Mouse (Mus musculus) MEL-GATA-1-ER (cell line): ENCODE measurements at regions not wholly inside any gene's neighbourhood (a gene's known extent, or its start where the extent isn't known, plus 50 kb on each side); places are given as distances from the start of the nearest gene placed in this dataset.

Source experiments
- DNase-seq: peaks from one replicate; pipeline ENCODE4 v3.0.0-alpha.2; 2012; ENCODE audit warnings: low read depth; ENCODE audit errors: extremely low read depth

DNA sequence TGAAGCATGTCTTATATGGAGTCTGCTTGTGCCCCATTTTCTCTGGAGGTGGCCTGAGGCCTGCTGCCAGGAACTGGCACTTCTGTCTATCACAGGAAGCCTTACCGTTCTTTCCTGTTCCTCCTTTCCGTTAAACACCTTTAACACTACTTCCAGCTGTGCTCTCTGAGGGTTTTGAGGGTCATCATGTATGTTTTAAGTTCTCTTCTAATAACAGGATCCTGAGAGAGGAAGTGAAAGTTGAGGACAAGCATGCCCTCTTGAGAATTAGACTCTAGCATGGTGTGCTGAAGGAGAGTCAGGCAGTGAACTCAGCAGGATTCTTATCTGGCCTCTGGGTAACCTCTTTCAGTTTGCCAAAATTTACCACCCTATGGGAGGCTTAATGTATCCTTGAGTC is 418.0 kb upstream of the 9430069I07Rik start:
- DNase-seq: peak; percentile 13

DNA sequence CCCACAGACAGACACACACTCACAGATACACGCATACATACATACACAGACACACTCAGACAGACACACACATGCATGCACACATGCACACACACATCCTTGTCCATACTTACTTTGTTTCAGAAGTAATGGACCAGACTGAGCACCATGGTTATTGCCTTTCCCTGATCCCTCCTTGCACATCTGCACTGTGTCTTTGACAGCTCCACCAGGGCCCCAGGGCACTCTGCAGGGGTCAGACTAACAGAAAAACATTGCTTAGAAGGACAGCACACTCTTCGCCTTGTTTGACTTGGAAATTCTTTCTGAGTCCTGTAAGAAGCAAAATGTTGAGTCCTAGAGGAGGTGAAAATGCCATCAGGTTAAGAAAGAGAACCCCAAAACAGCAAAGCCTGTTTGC is 394.1 kb upstream of the 9430069I07Rik start:
- DNase-seq: no peak

DNA sequence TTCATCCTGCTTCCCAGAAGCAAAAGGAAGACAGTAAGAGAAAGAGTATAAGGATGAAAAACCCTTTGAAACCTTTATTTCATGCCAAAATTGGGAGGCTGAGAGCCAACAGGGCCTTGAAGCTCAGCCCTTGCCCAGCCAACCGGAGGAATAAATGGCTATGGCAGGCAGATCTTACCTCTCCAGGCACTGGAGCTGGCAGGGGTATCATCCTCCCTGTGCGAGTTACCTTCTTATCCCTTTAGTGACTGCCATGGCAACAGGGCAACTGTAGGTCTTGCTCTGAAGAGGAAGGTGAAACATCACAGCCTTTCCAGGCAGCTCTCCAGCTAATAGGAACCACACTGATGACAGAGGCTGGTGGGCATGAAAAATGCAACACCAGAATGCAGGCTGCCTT is 393.3 kb upstream of the 9430069I07Rik start:
- no peak for DNase-seq

DNA sequence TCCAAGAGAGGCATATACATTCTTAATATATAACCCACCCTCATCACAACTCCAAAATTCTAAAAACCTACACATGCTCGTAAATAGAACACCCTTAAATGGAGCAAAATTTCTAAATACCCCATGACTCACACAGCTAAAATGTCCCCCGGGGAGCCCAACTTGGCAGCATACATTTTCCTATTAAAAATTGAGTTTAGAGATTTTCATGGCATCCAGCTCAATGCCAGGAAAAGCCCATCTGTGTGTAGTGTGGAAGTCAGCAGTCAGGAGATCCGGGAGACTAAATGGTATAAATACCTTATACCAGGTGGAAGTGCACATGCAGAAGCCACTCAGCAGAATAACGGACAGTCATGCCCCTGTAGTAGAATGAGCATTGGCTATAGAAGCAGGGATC is 389.4 kb upstream of the 9430069I07Rik start:
- no peak for DNase-seq

DNA sequence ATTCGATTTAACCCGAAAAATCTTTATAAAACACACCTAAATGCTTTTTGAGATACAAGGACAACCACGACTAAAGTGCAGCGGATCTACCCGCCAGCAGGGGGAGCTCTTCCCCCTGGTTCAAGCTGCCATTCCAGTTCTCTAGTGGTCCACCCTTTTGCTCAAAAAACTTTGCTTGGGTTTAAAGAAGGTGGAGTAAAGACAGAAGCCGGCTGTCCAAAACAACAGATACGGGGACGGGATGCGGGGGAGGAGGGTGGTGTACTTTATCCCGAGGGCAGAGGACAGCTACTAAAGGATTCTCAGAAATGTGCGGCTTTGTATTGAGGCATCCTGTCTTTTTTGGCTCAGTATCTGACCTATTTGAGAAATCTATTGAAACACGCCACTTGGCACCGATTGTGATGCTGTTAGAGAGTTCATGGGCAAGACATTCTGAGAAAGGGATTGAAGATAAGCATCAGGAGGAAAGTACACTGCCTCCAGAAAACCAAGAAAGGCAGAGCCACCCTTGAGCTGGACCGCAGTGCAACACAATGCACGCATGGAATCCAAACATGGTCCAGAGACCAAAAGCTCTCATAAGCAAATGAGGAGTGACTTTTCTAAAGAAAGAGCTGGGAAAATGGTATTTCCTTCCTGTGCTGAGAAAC is 385.6 kb upstream of the 9430069I07Rik start:
- DNase-seq: peak; percentile 46

DNA sequence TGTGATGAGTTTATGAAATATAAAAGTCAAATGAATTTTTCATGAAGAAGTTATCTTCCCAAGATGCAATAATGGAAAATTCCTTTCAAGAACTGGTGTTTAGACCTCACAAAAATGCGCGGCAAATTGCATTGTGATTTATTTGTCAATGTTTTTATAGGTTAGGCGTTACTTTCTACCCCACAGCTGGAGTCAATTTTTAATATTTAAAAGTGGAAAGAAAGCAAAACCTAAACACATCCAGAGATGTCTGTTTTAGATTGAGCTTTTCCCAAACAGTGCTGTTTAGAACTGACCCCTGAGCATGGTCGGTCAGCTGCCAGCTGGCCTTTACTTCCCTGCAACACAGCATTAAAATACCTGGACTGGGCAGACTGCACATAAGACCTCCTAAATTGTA is 383.8 kb upstream of the 9430069I07Rik start:
- no peak for DNase-seq
